Mouse (Mus musculus): Measurements from ENCODE around the gene Med12.

The Med12 gene

DNA sequence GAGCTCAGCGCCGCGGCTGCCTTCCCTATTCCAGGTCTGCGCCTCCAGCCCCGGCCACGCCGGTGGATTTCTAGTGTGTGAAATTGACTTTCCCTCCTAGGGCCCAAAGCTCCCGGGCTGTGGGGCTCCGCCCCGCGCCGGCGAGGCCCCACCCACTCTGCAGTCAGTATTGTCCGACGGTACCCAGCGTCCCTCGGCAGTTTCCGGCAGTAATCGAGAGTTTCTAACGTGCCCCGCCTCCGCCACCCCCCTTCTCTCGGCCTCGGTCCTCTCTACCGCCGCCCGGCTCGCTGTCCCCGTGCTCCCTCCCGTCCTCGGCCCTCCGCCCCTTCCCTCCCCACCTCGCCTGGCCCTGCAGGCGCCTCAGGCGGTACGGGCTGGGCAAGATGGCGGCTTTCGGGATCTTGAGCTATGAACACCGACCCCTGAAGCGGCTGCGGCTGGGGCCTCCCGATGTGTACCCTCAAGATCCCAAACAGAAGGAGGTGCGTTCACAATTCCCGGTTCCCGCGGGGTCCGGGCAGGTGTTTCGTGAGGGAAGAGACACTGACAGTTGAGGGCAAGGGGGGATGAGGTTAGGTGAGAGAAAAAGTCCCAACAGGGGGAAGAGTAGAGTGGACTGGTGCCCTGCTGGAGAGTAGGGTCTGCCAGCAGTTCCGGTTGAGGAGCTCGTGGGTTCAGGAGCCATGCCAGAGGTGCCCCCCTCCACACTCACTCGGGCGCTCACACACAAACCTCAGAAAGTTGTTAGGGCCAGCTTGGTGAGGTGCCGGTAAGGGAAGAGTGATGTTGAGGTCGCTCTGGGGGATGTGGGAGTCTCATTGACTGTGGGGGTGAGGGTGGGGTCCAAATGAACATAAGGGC is at the start of gene Med12:
Med12 (plus strand) TSS at position 156 of the 864 bp plus-strand sequence.
- DNase-seq (ENCODE audit: inconsistent age in 2 of 2, low spot score in 1 of 2): peak; percentile 94 to 96

GRCm38 (mm10) chrX:101245011-101245410 is 28.8 kb upstream of the Med12 start:
- no peak for DNase-seq (ENCODE audit: inconsistent age in 2 of 2, low spot score in 1 of 2)

- peak; percentile 88 to 94 for DNase-seq (ENCODE audit: inconsistent age in 2 of 2, low spot score in 1 of 2)
Observed at GRCm38 (mm10) chrX:101253952-101254729, 19.7 kb upstream of the Med12 start, which contains the start of gene Foxo4. Gene Foxo4 (plus strand): TSS chrX:101254528.

- peak; percentile 19 to 58 for DNase-seq (ENCODE audit: inconsistent age in 2 of 2, low spot score in 1 of 2)
Observed at GRCm38 (mm10) chrX:101254740-101255139, 19.1 kb upstream of the Med12 start.

GRCm38 (mm10) chrX:101256603-101257002 is 17.2 kb upstream of the Med12 start:
- DNase-seq (ENCODE audit: inconsistent age in 2 of 2, low spot score in 1 of 2): no peak

- no peak for DNase-seq (ENCODE audit: inconsistent age in 2 of 2, low spot score in 1 of 2)
Observed at GRCm38 (mm10) chrX:101260441-101261325, 13.1 kb upstream of the Med12 start.

DNA sequence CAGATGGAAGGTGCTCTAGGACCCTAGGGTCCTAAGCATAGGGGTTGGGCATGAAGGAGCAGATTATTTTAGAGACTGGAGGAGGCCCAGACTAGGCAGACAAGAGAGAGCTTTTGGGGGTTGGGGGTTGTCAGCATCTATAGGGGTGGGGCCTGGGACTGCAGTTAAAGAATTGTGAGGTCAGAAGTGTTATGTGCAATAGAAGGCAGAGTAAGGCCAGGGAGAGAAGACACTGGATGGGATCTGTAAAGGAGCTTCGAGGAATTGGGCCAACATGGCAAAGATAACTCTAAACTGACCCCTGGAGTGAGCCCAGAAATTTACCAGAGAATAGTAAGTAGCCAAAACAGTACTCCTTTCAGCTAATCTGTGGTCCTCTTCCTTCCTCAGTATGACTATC is 9.9 kb upstream of the Med12 start, which contains the start of gene Gm614:
Gm614 (minus strand) TSS at position 101 of the 400 bp plus-strand sequence.
- DNase-seq (ENCODE audit: inconsistent age in 2 of 2, low spot score in 1 of 2): no peak

DNA sequence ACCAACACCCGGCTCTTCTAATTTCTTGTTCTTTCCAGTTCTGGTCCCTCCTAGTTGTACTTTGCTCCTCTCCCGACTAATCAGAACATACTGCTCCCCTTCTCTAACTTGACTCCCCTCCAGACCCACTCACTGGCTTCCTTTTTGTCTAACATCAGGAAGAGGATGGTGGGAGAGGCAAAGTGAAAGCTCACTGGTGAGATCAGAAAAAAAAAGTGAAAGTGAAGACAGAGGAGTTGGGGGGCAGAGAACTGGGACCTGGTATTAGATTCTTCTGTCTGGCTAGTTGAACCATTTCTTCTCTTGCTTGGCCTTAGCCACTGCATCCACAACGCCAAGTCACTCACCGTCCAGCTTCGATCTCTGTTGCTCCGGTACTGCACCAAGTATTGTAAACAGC is 7.2 kb upstream of the Med12 start:
- no peak for DNase-seq (ENCODE audit: inconsistent age in 2 of 2, low spot score in 1 of 2)

- DNase-seq (ENCODE audit: inconsistent age in 2 of 2, low spot score in 1 of 2): no peak
Observed at GRCm38 (mm10) chrX:101268025-101268754, 5.6 kb upstream of the Med12 start, which contains the start of gene Il2rg. Gene Il2rg (minus strand): TSS chrX:101268255.

GRCm38 (mm10) chrX:101268755-101269124 is 5.1 kb upstream of the Med12 start, which contains the start of gene Gm20489:
Gene Gm20489 (minus strand): TSS chrX:101269023.
- no peak for DNase-seq (ENCODE audit: inconsistent age in 2 of 2, low spot score in 1 of 2)

DNA sequence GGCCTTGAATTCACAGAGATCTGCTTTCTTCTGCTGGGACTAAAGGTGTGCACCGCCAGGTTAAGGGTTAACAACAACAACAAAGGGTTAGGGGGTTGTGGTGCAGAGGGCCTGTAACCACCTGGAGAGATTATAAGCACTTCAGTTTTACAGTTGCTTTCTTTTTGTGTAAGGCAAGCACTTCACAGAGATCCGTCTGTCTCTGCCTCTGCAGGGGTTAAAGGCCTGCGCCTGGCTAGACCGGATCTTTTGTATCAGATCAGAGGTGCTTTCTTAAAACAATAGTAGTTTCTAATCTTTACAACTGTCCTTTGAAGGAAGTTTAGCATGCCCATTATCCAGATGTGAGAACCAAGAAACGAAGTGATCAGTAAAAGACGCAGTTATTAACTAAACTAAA is 420 bp upstream of the Med12 start:
- no peak for DNase-seq (ENCODE audit: inconsistent age in 2 of 2, low spot score in 1 of 2)

GRCm38 (mm10) chrX:101282813-101283212 is 9.0 kb downstream of the Med12 start:
- no peak for DNase-seq (ENCODE audit: inconsistent age in 2 of 2, low spot score in 1 of 2)

- peak; percentile 46 to 78 for DNase-seq (ENCODE audit: inconsistent age in 2 of 2, low spot score in 1 of 2)
Observed at GRCm38 (mm10) chrX:101285534-101285933, 11.7 kb downstream of the Med12 start.

- DNase-seq (ENCODE audit: inconsistent age in 2 of 2, low spot score in 1 of 2): no peak
Observed at GRCm38 (mm10) chrX:101285953-101286670, 12.3 kb downstream of the Med12 start.

- DNase-seq (ENCODE audit: inconsistent age in 2 of 2, low spot score in 1 of 2): no peak
Observed at GRCm38 (mm10) chrX:101287543-101287942, 13.7 kb downstream of the Med12 start.

- no peak for DNase-seq (ENCODE audit: inconsistent age in 2 of 2, low spot score in 1 of 2)
Observed at GRCm38 (mm10) chrX:101288432-101288831, 14.6 kb downstream of the Med12 start.

- DNase-seq (ENCODE audit: inconsistent age in 2 of 2, low spot score in 1 of 2): no peak
Observed at GRCm38 (mm10) chrX:101289037-101289436, 15.2 kb downstream of the Med12 start.

- DNase-seq (ENCODE audit: inconsistent age in 2 of 2, low spot score in 1 of 2): no peak
Observed at GRCm38 (mm10) chrX:101290111-101290510, 16.3 kb downstream of the Med12 start.

DNA sequence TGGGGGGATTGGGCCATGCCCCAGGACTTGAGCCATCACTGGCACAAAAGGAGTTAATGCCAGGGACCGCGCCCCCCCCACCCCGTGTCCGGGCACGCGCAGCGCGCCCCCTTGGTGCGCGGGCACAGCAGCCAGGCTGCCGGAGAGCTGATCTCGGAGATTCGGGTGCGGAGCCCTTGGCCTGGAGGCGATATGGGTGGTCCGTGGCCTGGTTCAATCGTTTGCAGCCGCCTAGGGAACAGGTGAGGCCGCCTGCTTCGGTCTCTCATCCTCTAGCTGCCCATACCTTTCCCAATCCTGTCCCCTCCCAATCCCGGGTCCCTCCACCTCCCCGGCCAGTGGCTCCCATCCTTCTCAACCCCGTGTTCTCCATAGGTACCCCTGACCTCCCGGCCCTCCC is 25.2 kb downstream of the Med12 start, which contains the start of gene Nlgn3:
Nlgn3 (plus strand) TSS at position 114 of the 400 bp plus-strand sequence.
- DNase-seq (ENCODE audit: inconsistent age in 2 of 2, low spot score in 1 of 2): peak; percentile 24 to 54
